Mouse (Mus musculus) brain, adult 2 months (tissue): ENCODE data around the gene Tmem117.

Source experiments
- DNase-seq: peaks from one replicate; pipeline ENCODE4 v3.0.0; 2011; ENCODE audit warnings: low read depth, low spot score

Gene Tmem117

GRCm38 (mm10) chr15:94893201-94893600 is 264.2 kb downstream of the Tmem117 start:
- peak; percentile 66 for DNase-seq

DNA sequence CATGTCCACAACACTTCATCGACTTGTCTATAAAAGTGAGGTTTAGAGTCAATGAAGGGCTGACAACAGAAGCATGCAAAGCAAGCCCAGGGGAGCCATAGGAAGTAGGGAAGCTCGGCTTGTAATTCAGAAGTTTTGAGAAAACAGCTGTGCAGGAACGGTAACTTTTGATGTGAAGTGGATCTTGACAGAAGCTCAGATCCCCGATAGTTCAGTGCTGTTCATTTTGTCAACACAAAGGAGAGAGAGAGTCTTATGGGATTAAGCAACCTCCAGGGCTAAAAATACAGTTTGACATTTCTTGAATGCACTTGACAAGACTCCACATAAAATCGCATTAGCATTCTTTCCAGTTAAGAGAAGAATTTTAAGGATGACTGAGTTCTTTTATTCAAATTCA is 265.1 kb downstream of the Tmem117 start:
- DNase-seq: peak; percentile 60

DNA sequence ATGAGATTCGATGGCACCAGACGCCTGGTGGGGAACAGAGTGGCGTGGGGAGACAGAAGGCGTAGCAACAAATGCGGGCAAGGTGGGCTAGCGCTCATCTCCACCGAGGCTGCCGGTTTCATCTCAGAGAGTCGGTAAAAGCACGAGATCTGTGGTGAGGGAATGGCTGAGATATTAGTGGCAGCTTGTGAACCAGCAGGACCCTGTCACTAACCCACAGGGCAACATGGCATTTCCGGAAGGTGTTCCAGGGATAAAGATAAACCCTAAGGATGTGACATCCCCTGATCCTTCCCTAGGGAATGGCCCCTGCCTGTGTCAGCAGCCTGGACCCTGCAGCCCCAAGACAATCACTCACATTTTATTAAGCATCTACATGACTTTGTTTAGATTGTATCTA is 266.6 kb downstream of the Tmem117 start:
- DNase-seq: peak; percentile 95

DNA sequence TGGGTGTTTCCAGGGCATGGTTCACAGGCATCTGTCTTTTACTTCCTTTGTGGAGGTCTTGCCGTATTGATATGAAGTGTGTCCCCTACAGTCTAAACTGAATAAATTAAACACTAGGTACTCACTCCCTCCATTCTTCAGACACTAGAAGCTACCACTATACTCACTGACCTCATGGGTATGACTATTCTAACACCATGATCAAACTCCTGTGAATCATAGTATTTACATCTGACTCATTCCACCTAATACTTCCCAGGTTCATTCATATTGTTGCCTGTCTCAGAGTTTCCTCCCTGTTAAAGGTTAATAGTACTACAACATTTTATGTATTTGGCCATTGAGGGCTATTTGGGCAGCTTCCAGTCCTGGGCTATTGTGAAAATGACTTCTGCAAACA is 274.2 kb downstream of the Tmem117 start:
- DNase-seq: no peak

DNA sequence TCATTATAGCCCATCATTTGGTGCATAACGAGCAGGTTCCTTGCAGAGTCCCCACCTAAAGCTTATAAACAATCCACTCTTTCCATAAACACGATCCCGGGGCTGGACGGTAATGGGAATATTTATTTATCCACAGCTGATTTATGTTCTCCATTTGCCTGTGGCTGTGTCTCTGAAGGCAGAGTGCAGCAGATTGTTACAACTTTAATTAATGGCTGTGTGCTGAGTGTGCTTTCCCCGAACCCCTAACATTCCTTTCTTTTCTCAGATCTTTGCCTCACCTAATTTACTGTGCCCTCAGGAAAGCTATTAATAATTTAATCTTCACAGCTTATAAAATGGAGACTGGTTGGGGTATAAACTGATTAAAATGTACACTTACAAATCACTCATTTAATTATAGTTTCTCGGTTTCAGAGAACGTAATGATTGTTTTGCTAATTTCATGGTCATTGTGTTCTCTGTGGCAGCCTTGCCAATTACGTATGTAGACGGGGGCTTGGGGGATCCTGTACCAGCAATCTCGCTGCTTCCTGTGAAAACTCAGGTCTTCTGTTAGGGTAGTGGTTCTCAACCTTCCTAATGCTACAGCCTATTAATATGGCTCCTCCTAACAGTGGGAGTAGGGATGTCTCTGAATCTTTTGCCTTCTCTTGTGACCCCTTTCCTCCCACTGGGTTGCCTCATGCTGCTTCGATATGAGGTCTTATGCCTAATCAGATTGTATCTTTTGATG is 275.8 kb downstream of the Tmem117 start:
- DNase-seq: no peak

DNA sequence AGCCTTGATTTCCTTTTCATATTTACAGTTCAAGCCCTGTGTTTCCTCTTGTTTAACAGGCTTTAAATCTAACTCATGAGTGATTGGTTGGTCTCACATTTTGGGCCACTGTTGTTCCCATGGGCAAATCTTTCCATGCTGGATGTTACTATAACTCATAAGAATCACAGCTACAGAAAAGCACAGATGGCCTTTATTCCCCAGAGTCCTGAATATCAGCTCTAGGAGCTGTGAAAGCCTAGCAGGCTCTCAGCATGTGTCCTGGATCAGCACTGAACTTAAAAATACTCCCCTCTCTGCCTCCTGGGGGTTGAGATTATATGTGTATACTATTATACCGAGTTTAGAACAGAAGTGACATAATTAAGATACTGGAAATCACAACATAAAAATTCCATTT is 292.6 kb downstream of the Tmem117 start:
- DNase-seq: peak; percentile 29

DNA sequence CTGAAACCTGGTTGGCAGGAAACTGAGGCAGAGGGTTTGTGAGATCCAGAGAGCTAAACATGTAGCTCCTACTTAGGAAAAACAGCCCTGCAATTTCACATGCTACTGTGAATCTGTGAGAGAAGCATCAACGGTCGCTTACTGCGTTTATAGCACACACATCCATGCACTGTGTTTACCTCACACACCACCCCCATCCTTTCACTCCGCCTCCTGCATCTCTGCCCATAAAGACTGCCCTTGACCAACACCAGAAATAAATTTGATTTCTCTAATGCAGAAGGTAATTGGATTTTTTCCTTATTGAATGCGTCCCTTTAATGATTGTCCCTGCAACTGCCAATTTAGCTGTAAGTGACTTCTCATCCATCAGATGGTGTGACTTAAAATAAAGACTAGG is 299.0 kb downstream of the Tmem117 start:
- DNase-seq: no peak

DNA sequence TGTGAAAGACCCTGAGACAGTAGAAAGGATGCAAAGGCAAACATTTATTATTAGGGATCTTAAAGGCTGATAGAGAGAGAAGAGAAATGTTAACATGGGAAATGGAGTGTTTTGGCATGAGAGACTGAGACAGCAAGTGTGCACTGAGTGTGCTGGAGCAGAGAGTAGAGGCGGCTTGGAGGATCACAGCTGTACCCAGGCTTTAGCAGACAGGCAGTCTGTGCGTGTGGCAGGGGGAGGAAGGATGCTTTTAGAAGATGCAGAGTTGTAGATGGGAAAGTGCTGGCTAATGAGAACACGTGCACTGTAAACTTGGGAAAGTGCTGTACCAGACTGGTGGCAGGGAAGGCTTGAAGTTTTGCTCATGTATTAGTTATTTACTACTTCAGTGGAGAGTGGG is 301.7 kb downstream of the Tmem117 start:
- DNase-seq: peak; percentile 67

GRCm38 (mm10) chr15:94933044-94933443 is 304.0 kb downstream of the Tmem117 start:
- no peak for DNase-seq

GRCm38 (mm10) chr15:94933480-94933879 is 304.4 kb downstream of the Tmem117 start:
- no peak for DNase-seq

- no peak for DNase-seq
Observed at GRCm38 (mm10) chr15:94941954-94942353, 312.9 kb downstream of the Tmem117 start.

DNA sequence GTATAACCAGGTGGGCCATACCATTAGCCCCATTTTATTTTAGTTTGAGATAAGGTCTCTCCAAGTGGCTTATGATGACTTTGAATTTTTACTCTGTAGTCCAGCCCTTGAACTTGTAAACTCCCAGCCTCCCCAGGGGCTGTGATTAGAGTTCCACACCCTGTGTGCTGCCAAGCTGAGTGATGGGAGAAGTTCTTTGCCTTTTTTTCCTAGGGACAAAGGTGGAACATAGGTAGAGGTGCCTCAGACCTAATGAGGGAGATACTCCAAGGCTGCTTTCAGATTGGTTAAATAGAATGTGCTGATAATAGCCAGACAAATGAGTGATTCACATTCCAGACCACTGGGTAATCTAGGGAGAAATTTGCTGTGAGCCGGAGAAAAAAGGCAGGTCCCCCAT is 313.4 kb downstream of the Tmem117 start:
- DNase-seq: no peak

- no peak for DNase-seq
Observed at GRCm38 (mm10) chr15:94943891-94944290, 314.9 kb downstream of the Tmem117 start.

DNA sequence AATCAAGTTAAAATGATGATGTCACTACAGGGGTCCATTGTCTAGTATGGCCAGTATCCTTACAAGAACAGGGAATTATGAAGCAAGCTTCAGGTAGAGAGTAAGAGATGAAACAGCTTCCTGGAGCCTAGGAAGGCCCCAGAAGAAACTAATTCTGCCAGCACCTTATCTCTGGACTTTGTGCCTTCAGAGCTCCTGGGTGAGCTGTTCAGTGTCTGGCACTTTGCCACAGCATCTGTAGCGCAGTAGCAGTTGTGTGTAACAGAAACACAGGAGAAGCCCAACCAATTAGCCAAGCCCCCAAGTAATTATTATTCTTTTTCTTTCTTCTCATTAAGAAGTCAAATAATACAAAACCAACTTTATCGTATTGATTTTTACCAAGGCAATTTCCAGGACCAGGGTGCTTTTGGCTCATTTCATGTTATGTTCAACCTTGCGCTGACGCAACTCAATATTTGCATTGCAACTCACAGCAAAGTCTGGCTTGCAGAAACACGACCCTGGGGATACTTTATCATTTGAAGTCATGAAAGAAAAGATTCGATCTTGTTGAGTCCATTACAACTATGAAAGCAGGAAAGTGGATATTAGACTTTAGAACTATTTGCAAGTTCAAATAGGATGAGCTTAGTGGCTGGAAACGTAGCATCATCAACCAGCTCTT is 322.5 kb downstream of the Tmem117 start:
- DNase-seq: no peak

DNA sequence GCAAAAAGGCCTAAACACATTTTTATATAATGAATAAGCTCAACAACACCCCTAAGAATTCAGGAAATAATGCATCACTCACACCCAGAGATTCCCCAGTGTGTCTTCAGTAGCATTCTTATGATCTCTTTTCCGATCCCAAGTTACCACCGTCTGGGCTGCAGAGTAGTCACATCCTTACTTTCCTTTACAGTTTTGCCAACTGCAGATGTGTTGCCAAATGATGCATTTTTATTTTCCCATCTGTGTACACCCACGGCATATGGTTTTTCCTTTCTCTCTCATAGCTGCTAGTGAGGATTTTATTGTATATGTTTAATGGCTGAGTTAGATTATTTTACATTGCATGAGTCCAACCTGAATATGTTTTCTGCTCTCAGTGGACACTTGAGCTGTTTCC is 327.7 kb downstream of the Tmem117 start:
- DNase-seq: peak; percentile 80

DNA sequence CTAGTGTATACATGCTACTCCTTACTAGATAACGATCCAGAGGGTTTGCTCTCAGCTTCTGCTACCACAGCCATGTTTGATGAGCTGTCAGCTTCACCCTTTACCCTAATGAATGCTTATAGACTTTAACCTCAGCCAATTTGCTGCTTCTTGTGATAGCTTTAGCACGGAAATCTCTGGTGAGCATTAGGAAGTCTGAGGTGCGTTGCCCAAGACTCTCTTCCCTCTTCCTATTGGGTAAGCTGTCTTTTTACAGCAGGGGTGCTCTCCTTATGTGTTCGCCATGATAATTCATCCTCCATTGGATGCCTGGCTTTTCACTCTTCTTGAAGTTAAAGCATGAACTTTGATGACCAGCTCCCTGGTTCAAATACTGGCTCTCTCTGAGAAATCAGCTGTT is 328.2 kb downstream of the Tmem117 start:
- DNase-seq: no peak

DNA sequence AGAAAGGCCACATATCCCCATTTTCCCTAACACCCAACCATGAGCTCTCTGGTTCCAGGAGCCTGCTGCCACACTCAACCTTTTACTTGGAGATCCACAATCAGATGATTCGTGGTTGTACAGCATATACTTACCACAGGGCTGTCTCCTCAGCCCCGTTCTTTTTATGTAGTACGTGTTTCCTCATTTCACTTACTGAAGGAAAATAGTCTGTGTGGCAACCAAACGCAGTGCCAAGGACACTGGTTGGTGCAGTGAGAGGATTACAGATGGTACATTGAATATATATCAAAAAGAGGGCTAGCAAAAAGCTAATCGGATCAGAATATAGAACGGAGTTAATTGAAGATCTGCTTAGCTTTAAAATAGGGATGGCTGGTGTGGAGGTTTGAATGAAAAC is 338.0 kb downstream of the Tmem117 start:
- peak; percentile 39 for DNase-seq

DNA sequence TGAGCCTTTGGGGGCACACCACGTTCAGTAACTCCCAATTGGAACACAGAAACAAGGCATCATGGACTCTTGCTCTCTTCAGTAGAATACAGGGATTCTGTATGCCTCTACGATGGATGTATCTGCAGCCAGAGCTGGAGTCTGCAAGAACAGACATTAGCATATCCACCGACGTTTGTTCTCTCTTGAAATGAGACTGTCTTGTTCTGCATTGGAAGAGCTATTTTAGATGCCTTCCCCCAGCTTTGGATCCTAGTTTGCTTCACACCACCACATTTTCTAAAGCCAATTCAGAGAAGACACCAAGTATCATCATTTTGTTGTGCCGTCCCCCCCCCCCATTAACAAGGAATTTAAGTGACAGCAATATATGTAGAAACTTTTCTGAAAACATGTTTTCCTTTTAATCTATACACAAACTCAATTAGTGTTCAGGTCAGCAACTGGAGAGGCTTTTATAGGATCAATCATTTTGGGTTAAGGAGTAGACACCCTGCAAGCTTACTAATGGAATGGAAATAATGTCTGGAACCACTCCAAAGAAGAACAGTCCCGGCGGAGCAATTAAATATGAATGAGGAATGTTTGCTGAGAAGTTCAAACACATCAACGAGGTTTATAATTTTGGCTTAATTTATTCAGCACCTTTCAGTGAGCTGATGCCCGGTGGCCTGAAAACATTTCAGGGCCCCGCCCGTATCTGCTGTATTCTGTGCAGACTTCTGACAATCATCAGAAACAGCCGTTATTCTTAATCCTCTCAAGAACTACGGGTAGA is 339.6 kb downstream of the Tmem117 start:
- DNase-seq: peak; percentile 74

- peak; percentile 84 for DNase-seq
Observed at GRCm38 (mm10) chr15:94981798-94982197, 352.8 kb downstream of the Tmem117 start.

GRCm38 (mm10) chr15:94995352-94995751 is 366.3 kb downstream of the Tmem117 start:
- DNase-seq: peak; percentile 69

DNA sequence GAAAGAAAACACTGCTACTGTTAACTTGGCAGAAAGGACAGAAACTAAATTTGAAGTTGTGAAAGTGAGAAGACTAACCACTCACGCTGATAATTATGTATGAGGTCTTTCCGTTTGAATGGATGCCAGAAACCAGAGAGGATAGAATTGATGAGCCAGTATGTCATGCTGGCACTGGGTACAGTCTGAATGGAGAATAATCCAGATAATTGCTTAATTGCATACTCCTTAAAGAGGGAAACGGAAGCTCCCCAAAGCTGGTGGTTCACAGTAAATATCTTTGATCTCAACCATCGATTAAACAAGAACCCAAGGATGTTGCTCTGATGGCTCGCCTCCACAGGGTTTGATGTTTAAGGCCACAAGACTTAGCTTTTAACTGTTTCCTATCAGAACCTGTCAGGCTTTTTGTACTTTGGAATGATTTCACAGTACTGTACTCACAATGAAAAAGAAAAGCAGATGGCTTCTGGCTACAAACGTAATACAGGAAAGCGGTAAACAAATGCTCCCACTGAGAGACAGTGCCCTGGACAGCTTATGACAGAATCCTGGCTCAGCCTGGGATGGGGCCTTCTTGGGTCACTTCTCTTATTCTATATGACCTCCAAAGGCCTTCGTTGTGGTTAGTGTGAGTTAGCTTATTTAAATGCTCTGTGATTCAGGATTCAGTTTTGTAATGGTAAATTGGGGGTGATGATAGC is 376.2 kb downstream of the Tmem117 start:
- peak; percentile 87 for DNase-seq

DNA sequence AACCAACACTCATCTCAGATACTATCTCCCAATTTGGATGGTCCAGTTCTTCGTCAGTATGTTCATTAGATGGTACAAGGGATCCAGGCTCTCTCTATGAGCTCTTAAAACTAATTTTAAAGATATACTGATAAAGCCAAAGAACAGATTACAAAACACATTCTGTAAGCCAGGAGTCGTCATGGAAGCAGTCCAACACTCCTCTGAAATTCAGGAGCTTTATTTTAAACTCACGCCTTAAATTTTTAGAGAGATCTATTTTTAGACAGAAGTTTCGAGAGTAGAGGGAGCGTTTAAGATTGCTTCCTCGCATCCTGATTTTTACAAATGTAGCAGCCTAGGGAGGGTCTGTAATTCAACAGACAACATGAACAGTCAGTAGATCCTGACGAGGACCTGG is 393.2 kb downstream of the Tmem117 start:
- peak; percentile 81 for DNase-seq
